ENCODE assay signal across 8 mouse cellular contexts in the genomic region with DNA sequence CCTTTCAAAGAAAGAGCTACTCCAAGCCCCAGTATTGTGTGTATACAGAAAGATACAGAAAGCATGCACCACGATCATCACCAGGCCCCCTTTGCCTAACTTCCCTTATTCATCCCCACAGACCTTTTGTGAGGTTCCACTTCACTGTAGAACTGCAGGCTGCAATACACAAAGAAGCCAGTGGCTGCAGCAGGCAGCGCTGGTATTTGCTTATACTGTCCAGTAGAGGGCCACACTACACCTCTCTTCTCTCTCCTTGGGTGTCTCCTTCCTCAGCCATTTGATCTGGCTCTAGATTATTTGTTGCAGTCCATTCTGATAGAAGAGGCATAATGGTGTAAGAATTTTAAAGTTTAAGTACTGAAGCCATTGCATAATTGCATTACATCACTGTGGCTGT. TPM values are rescaled to one million over a fixed set of nuclear protein-coding genes. Genes with fewer than 3 reads are reported as not detected.
A peak's percentile ranks its signal among the peaks of the same experiment; 100 is the strongest.
DNase-seq lines count a peak whose midpoint lies in the region; ATAC-seq and TF ChIP-seq lines count a peak whose summit lies in the region.

No protein-coding gene starts in this region.

- no peak overlapping the region for H3K9ac ChIP-seq in kidney, embryonic 14.5 days (ENCODE audit: low read depth, low read length)
- H3K9ac ChIP-seq in limb, embryonic 13.5 days: no peak overlapping the region
- H3K9ac ChIP-seq in stomach, embryonic 16.5 days (ENCODE audit: low read length): no peak overlapping the region; the same call in 1 of the 2 replicates

- no peak overlapping the region for H3K27ac ChIP-seq in spleen, adult 2 months (ENCODE audit: insufficient read depth, low read length)
- H3K27ac ChIP-seq in gastrocnemius, adult 2 months: no peak overlapping the region
- H3K27ac ChIP-seq in kidney, embryonic 14.5 days (ENCODE audit: low read depth, low read length): no peak overlapping the region
- no peak overlapping the region for H3K27ac ChIP-seq in limb, embryonic 13.5 days
- H3K27ac ChIP-seq in stomach, embryonic 16.5 days (ENCODE audit: low read length): peak overlapping the region; percentile 29; the same call in 1 of the 2 replicates

- H3K4me3 ChIP-seq in spleen, adult 2 months (ENCODE audit: extremely low read depth, insufficient read depth, insufficient read length): no peak overlapping the region
- H3K4me3 ChIP-seq in gastrocnemius, adult 2 months: no peak overlapping the region
- no peak overlapping the region for H3K4me3 ChIP-seq in kidney, embryonic 14.5 days (ENCODE audit: low read length)
- H3K4me3 ChIP-seq in limb, embryonic 13.5 days: no peak overlapping the region
- no peak overlapping the region for H3K4me3 ChIP-seq in stomach, embryonic 16.5 days (replicated peaks; ENCODE audit: low read length)

- no peaks in the 10 kb centered on the region for H3K36me3 ChIP-seq in spleen, adult 2 months (ENCODE audit: control insufficient read depth, insufficient read depth, low read length)
- no peaks in the 10 kb centered on the region for H3K36me3 ChIP-seq in kidney, embryonic 14.5 days (ENCODE audit: control insufficient read depth, insufficient read depth, low read length)
- H3K36me3 ChIP-seq in limb, embryonic 13.5 days: no peaks in the 10 kb centered on the region
- H3K36me3 ChIP-seq in stomach, embryonic 16.5 days (ENCODE audit: control insufficient read depth, insufficient read depth, low read length): no peaks in the 10 kb centered on the region

- peak; percentile 56; the same call in 1 of the 2 replicates for ATAC-seq in kidney, embryonic 14.5 days (ENCODE audit: low FRiP score, low TSS enrichment)
- ATAC-seq in limb, embryonic 13.5 days (ENCODE audit: low FRiP score, low read depth): peak; percentile 57; the same call in 1 of the 2 replicates
- ATAC-seq in stomach, embryonic 16.5 days (ENCODE audit: insufficient read depth, low FRiP score): peak; percentile 57; the same call in 1 of the 2 replicates

- no peaks in the 10 kb centered on the region for H3K9me3 ChIP-seq in kidney, embryonic 14.5 days (ENCODE audit: control insufficient read depth, low read length)
- no peaks in the 10 kb centered on the region for H3K9me3 ChIP-seq in limb, embryonic 13.5 days
- H3K9me3 ChIP-seq in stomach, embryonic 16.5 days (replicated peaks; ENCODE audit: control insufficient read depth, low read length): no peaks in the 10 kb centered on the region

- peak in 1 of 2 experiments; percentile 24 for DNase-seq in spleen, adult 2 months (ENCODE audit: low read depth in 1 of 2, low spot score in 2 of 2)
- DNase-seq in spleen, adult 12 weeks (ENCODE audit: low spot score): no peak
- DNase-seq in cerebellum, postnatal 10 days: peak; percentile 82 to 84
- peak; percentile 43 for DNase-seq in gastrocnemius, adult 2 months
- DNase-seq in monocyte, adult 2 months (ENCODE audit: low read depth in 1 of 2, low spot score in 2 of 2): peak; percentile 39 to 43

- intact Hi-C loops in gastrocnemius, adult 2 months (cut with DNase I): no loop called here

- TF ChIP-seq POLR2A in spleen, adult 2 months (IDR thresholded peaks at IDR 0.05; ENCODE audit: low read depth, low read length): no peak

- H3K4me1 ChIP-seq in spleen, adult 2 months (ENCODE audit: control insufficient read depth, insufficient read depth, insufficient read length): no peaks in the 10 kb centered on the region
- H3K4me1 ChIP-seq in kidney, embryonic 14.5 days (ENCODE audit: control insufficient read depth, insufficient read depth, low read length): peaks cover 14% of the 10 kb centered on the region
- peaks cover 40% of the 10 kb centered on the region for H3K4me1 ChIP-seq in limb, embryonic 13.5 days
- peaks cover 8% of the 10 kb centered on the region for H3K4me1 ChIP-seq in stomach, embryonic 16.5 days (ENCODE audit: control insufficient read depth, insufficient read depth, low read length)

- 0% methylated on average over 2 of the region's 2 CpGs for WGBS in spleen, adult 2 months
- 4% methylated on average over 2 of the region's 2 CpGs for WGBS in kidney, embryonic 14.5 days
- WGBS in limb, embryonic 13.5 days: 5% methylated on average over 2 of the region's 2 CpGs
- WGBS in stomach, embryonic 16.5 days: 4% methylated on average over 2 of the region's 2 CpGs

- H3K4me2 ChIP-seq in kidney, embryonic 14.5 days (replicated peaks; ENCODE audit: low read depth, low read length): no peak overlapping the region
- no peak overlapping the region for H3K4me2 ChIP-seq in limb, embryonic 13.5 days (replicated peaks)
- H3K4me2 ChIP-seq in stomach, embryonic 16.5 days (ENCODE audit: low read depth, low read length): peak overlapping the region; percentile 27; the same call in 1 of the 2 replicates

- peak; percentile 89; the same call in 1 of the 2 replicates for TF ChIP-seq CTCF in spleen, adult 2 months (IDR thresholded peaks at IDR 0.05; ENCODE audit: extremely low read depth, insufficient read depth, insufficient read length, insufficient replicate concordance)
- peak; percentile 98 for TF ChIP-seq CTCF in gastrocnemius, adult 2 months (IDR thresholded peaks at IDR 0.05)

- H3K27me3 ChIP-seq in spleen, adult 2 months (ENCODE audit: control insufficient read depth, insufficient read depth, low read length): no peaks in the 10 kb centered on the region
- H3K27me3 ChIP-seq in kidney, embryonic 14.5 days (ENCODE audit: control insufficient read depth, insufficient read depth, low read length): no peaks in the 10 kb centered on the region
- H3K27me3 ChIP-seq in limb, embryonic 13.5 days: no peaks in the 10 kb centered on the region
- H3K27me3 ChIP-seq in stomach, embryonic 16.5 days (ENCODE audit: control insufficient read depth, insufficient read depth, low read length): no peaks in the 10 kb centered on the region

RNA-seq across cellular contexts. Expression of gene Ttc30a1, which starts 3.4 kb away (rescaled TPM):
- polyA plus RNA-seq in spleen, adult 2 months (2012; rRNA removed): 1.4 and 1.9 TPM in 2 replicates
- 1 to 10 TPM; 1.1 to 1.6 TPM for total RNA-seq in gastrocnemius, adult 2 months (2021)
- 7.3 and 8.5 TPM in 2 replicates for polyA plus RNA-seq in kidney, embryonic 14.5 days (2014; fragmentation: Nextera tagmentation; extraction: Ambion mirVana)
- 8.4 and 9.3 TPM in 2 replicates for polyA plus RNA-seq in limb, embryonic 13.5 days (2015; fragmentation: Nextera tagmentation; extraction: Ambion mirVana)
- 7.2 and 7.6 TPM in 2 replicates for polyA plus RNA-seq in stomach, embryonic 16.5 days (2015; fragmentation: Nextera tagmentation; extraction: Ambion mirVana)

RNA-seq across cellular contexts. Expression of gene Ttc30a2, which starts 7.2 kb away (rescaled TPM):
- 0.07 and 0.12 TPM in 2 replicates for polyA plus RNA-seq in spleen, adult 2 months (2012; rRNA removed)
- total RNA-seq in gastrocnemius, adult 2 months (2021): under 1 TPM; 0.33 to 0.38 TPM
- 0.46 and 0.76 TPM in 2 replicates for polyA plus RNA-seq in kidney, embryonic 14.5 days (2014; fragmentation: Nextera tagmentation; extraction: Ambion mirVana)
- polyA plus RNA-seq in limb, embryonic 13.5 days (2015; fragmentation: Nextera tagmentation; extraction: Ambion mirVana): 0.37 and 0.42 TPM in 2 replicates
- polyA plus RNA-seq in stomach, embryonic 16.5 days (2015; fragmentation: Nextera tagmentation; extraction: Ambion mirVana): 0.35 and 0.67 TPM in 2 replicates

RNA-seq across cellular contexts. Expression of gene Ttc30b, which starts 46.7 kb away (rescaled TPM):
- 1.8 and 2.6 TPM in 2 replicates for polyA plus RNA-seq in spleen, adult 2 months (2012; rRNA removed)
- total RNA-seq in gastrocnemius, adult 2 months (2021): 1 to 10 TPM; 2.7 to 3.0 TPM
- polyA plus RNA-seq in kidney, embryonic 14.5 days (2014; fragmentation: Nextera tagmentation; extraction: Ambion mirVana): 8.3 and 10.8 TPM in 2 replicates
- 10.3 TPM in 2 replicates for polyA plus RNA-seq in limb, embryonic 13.5 days (2015; fragmentation: Nextera tagmentation; extraction: Ambion mirVana)
- 12.3 and 13.7 TPM in 2 replicates for polyA plus RNA-seq in stomach, embryonic 16.5 days (2015; fragmentation: Nextera tagmentation; extraction: Ambion mirVana)
